Mouse (Mus musculus) ES-E14 (cell line): ENCODE results near the gene Ncln.

Experiments
- HCFC1 ChIP-seq: IDR thresholded peaks from 2 replicates; pipeline ENCODE4 v1.6.1; 2012; ENCODE audit warnings: low read length, inconsistent platforms, borderline replicate concordance; ENCODE audit not compliant: insufficient read depth
- MAFK ChIP-seq: IDR thresholded peaks from 2 replicates; pipeline ENCODE4 v1.6.1; 2014; ENCODE audit warnings: mild to moderate bottlenecking, low read depth, low read length, inconsistent platforms; ENCODE audit not compliant: insufficient read depth
- ZC3H11A ChIP-seq: IDR thresholded peaks from 2 replicates; pipeline ENCODE4 v1.6.1; 2012; ENCODE audit warnings: low read depth, mild to moderate bottlenecking, inconsistent platforms, low read length, borderline replicate concordance
- ZNF384 ChIP-seq: IDR thresholded peaks from 2 replicates; pipeline ENCODE4 v1.6.1; 2012; ENCODE audit warnings: low read depth, low read length, inconsistent platforms

GRCm38 (mm10) chr10:81485479-81486018 is 10.6 kb downstream of the Ncln start:
- TF ChIP-seq HCFC1 (no peak), MAFK (no peak), ZNF384 (no peak), ZC3H11A (no peak)
